Mouse (Mus musculus) midbrain, embryonic 10.5 days (tissue): ENCODE measurements around the gene Prpf6. TPM values are rescaled to one million over a fixed set of nuclear protein-coding genes. Genes with fewer than 3 reads are reported as not detected.

Experiments used
- DNase-seq: peaks from one replicate; pipeline ENCODE4 v3.0.0-alpha.2; 2017; ENCODE audit warnings: low spot score
- H3K27ac ChIP-seq: fragments of 300-500 bp; sonication (generic); replicated peaks from 2 replicates; pipeline ENCODE4 v1.5.1; 2016; ENCODE audit warnings: mild to moderate bottlenecking
- H3K27me3 ChIP-seq: fragments of 300-500 bp; sonication (generic); 2 replicates; pipeline ENCODE4 v1.6.1; 2016; ENCODE audit warnings: low read depth, mild to moderate bottlenecking; ENCODE audit not compliant: poor library complexity, severe bottlenecking
- H3K36me3 ChIP-seq: fragments of 300-500 bp; sonication (generic); 2 replicates; pipeline ENCODE4 v1.6.1; 2016; ENCODE audit warnings: mild to moderate bottlenecking, moderate library complexity
- H3K4me1 ChIP-seq: fragments of 300-500 bp; sonication (generic); 2 replicates; pipeline ENCODE4 v1.6.1; 2016
- H3K4me3 ChIP-seq: fragments of 300-500 bp; sonication (generic); 2 replicates; pipeline ENCODE4 v1.5.1; 2016; ENCODE audit warnings: mild to moderate bottlenecking, moderate library complexity
- H3K9me3 ChIP-seq: fragments of 300-500 bp; sonication (generic); replicated peaks from 2 replicates; pipeline ENCODE4 v1.6.1; 2016; ENCODE audit warnings: mild to moderate bottlenecking
- WGBS: fragments of 180-500 bp; shearing (Covaris S2); methylation state at CpG from one replicate; pipeline ENCODE4 v1.1.7; 2016; 5-methylcytosine and 5-hydroxymethylcytosine counted together
- polyA plus RNA-seq: library from polyadenylated mRNA; unstranded; fragments of >200 nt; fragmentation: Nextera tagmentation; extraction: Ambion mirVana; gene quantifications from 2 replicates; pipeline ENCODE4 v1.2.1, GENCODE M21; 2016

Gene Prpf6
- polyA plus RNA-seq, 1 experiment from 2014 or later = 82.0 TPM

DNA sequence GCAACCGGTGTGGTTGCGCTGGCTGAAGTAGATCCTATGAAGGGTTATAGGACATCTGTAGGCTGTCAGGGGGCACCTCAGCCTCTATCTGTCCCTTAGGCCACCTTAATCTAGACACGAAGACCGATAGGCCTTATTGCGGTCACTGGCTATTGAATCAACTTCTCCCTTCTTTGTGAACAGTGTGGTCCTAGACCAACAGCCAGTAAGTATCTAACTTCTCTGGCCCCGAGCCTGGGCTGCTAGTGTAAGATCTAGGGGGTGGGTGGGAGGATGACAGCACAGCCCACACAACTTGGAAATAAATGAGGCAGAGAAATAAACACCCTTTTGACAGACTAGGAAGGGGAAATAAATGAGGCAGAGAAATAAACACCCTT lies 1.4 kb downstream of the Prpf6 start:
- no peaks in the 10 kb centered on the region for H3K9me3 ChIP-seq
- H3K27ac ChIP-seq = peak overlapping the region; percentile 94
- 13% methylated on average over 6 of the region's 6 CpGs for WGBS
- H3K27me3 ChIP-seq = no peaks in the 10 kb centered on the region
- peaks cover 45% of the 10 kb centered on the region for H3K36me3 ChIP-seq
- H3K4me1 ChIP-seq = peaks cover 40% of the 10 kb centered on the region
- H3K4me3 ChIP-seq = peak overlapping the region; percentile 97
- no peak for DNase-seq

DNA sequence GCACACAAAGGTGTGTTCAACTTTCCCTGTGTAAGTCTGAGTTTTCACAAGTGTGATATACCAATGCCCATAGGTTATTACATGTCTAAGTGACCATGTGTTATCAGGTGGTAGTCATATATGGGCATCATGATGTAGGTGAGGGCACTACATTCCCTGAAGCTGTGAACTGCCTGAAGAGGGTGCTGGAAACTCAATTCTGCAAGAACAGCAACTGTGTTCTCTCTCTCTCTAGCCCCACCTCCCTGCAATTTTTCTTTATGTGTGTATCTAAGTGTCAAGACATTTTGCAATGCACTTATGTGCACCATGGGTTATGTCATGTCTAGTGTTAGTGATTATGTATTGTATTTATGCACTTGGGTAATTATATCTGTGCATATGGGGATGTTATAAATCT lies 2.3 kb downstream of the Prpf6 start:
- Histone ChIP-seq H3K36me3 (peaks cover 36% of the 10 kb centered on the region), H3K27ac (no peak overlapping the region), H3K4me3 (no peak overlapping the region), H3K4me1 (peaks cover 50% of the 10 kb centered on the region), H3K27me3 (no peaks in the 10 kb centered on the region), H3K9me3 (no peaks in the 10 kb centered on the region)
- no peak for DNase-seq

DNA sequence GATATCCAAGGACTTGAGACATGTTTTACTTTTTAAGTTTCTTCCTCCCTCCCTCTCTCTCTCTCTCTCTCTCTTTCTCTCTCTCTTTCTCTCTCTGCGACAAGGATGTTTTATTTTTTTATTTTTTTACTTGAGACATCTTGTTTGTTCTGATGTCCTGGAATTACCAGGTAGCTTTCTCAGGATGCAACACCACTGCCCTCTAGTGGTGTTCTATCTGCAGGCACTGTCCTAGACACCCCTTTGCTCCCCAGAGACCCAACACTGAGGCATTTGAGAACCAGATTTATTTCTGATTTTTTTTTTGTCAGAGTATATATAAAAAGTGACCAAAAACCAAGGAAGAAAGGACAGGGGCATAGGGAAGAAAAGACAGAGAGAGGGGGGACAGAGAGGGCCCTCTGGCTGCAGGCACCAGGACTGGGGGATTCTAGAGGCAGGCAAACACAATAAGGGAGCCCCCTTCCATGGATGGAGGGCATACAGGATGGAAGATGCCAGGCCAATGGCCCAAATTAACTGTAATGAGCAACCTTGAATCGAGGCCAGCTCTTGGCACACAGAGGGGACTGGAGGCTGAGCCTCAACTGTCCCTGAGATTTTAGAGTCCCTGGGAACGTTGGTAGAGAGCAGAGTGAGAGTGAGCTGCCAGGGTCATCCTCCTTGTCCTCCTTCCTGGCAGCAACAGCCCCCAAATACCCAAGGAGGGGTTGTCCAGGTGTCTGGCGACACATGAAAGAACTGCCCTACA lies 3.5 kb downstream of the Prpf6 start:
- no peaks in the 10 kb centered on the region for H3K9me3 ChIP-seq
- peaks cover 24% of the 10 kb centered on the region for H3K36me3 ChIP-seq
- 83% methylated on average over 4 of the region's 4 CpGs for WGBS
- H3K4me3 ChIP-seq = no peak overlapping the region
- no peak for DNase-seq
- peaks cover 56% of the 10 kb centered on the region for H3K4me1 ChIP-seq
- no peak overlapping the region for H3K27ac ChIP-seq
- no peaks in the 10 kb centered on the region; the same call in 1 of the 2 replicates for H3K27me3 ChIP-seq

DNA sequence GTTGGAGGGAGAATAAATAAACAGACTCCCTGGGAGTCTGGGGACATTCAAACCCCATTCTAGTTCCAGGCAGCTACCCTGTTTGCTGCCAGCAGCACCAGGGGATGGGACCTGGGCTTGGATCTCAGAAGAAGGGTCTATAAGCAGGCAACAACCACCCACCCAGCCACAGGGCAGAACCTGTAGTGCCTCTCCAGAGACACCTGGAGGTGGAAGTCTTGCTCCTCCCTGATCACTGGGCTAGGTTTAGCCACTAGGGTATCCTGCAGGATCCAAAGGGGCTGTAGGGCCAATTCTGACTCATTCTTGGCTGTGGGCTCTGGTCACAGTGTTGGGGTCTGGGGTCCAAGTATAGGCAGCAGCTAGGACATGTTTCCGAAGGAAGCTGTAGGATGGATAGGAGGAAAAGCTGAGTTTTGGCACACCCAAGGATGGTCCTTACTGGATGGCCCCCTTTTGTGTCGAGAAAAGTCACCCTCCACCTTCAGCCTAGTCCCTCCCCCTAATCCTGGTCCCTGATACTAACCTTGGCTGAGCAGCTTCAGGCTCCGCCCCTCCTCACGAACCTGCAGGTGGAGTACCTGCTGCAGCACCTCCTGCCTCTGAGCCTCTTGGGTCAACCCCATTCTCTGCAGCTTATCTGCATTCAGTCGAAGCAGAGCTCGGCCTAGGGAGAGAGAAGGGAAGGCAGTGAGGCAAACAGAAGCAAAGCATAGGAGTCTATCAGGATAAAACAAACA lies 4.7 kb downstream of the Prpf6 start:
- WGBS = 54% methylated on average over 6 of the region's 6 CpGs

DNA sequence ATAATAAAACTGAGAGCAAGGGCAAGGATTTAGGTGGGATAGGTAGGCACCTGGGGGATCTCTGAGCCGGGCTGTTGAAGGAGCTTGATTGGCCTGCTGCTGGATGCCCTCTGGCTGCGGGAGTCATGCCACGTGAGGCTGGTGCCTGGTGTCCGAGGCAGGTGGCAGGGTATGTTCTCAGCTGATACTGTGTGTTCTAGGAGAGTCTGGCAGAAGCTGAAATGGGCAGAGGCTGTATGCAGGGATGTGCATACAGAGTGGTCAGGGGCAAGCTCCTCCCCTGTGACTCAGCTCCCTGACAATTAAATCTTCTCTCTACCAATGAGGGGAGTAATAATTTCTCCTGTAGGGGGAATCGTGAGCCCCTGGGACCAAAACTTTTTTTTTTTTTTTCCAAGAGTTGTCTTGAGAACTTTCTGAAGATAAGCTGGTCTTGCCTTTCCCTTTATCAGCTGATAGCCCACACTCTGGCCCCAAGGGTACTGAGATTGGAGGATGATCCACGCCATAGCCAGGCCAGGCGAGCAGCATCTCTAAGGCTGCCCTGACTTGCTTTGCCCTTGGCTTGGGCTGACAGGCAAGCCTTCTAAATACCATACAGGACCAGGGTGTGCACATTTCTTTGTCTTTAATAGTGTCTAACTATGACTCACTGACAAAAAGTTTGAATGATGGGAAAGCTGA lies 5.9 kb downstream of the Prpf6 start:
- DNase-seq = no peak
- peaks cover 53% of the 10 kb centered on the region for H3K4me1 ChIP-seq
- no peak overlapping the region for H3K27ac ChIP-seq
- no peaks in the 10 kb centered on the region; the same call in 1 of the 2 replicates for H3K27me3 ChIP-seq
- H3K36me3 ChIP-seq = peaks cover 15% of the 10 kb centered on the region
- WGBS = 75% methylated on average over 7 of the region's 7 CpGs
- H3K4me3 ChIP-seq = peak overlapping the region; percentile 72; the same call in 1 of the 2 replicates
- no peaks in the 10 kb centered on the region for H3K9me3 ChIP-seq

More for the DNA sequence above, 4.7 kb downstream of the Prpf6 start:
- Histone ChIP-seq H3K27me3 (no peaks in the 10 kb centered on the region; the same call in 1 of the 2 replicates), H3K36me3 (peaks cover 15% of the 10 kb centered on the region), H3K9me3 (no peaks in the 10 kb centered on the region), H3K4me1 (peaks cover 54% of the 10 kb centered on the region), H3K27ac (no peak overlapping the region), H3K4me3 (no peak overlapping the region)
- DNase-seq = no peak

DNA sequence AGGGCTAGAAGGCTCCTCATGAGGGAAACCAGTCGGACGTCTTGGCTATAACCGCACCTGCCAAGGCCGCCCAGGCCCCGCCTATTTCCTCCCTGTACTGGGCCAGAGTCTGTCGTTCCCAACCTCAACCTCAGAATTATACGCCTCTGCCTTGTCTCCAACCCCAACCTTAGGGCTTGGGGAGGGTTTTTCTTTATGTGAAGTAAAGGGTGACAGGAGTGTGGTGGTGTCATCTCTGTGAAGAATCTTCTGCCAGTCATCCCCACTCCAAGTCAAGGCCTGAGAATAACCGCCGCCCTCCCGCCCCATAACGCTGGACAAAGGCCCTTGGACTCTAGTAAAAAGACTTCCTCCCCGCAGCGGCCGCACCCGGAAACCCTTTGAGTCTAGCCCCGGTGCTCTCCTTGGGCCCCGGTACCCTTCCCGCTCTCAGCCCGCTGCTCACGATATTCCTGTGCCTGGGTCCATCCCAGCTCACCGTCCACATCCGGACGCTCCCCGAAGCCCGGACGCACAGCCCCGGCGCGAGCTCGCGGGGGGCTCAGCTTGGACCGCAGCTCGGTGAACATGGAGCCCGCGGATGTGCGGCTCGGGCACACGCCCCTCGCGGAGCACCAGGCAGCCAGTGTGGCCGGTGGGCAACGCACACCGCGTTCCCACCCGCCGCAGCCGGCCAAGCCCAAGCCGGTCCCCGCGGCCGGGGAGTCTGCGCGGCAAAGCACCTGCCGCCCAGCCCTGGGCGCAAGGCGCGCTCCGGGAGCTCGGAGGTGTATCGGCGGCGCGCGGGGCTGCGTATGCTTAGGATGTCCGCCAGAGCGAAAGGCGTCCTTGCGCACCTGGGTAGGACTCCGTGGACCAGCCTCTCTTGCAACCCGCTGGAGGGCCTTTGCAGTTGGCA lies 7.0 kb downstream of the Prpf6 start, which contains the start of gene Samd10:
TSS of gene Samd10 (minus strand) at position 759 of the 898 bp plus-strand sequence.
- H3K27ac ChIP-seq = peak within 1 kb of the TSS; percentile 90
- 2% methylated on average over 71 of the region's 71 CpGs for WGBS
- peak; percentile 70 for DNase-seq
- peaks cover 15% of the 10 kb centered on the region for H3K36me3 ChIP-seq
- H3K4me1 ChIP-seq = peaks cover 48% of the 10 kb centered on the region
- H3K27me3 ChIP-seq = no peaks in the 10 kb centered on the region; the same call in 1 of the 2 replicates
- no peaks in the 10 kb centered on the region for H3K9me3 ChIP-seq
- peak within 1 kb of the TSS; percentile 94 for H3K4me3 ChIP-seq

DNA sequence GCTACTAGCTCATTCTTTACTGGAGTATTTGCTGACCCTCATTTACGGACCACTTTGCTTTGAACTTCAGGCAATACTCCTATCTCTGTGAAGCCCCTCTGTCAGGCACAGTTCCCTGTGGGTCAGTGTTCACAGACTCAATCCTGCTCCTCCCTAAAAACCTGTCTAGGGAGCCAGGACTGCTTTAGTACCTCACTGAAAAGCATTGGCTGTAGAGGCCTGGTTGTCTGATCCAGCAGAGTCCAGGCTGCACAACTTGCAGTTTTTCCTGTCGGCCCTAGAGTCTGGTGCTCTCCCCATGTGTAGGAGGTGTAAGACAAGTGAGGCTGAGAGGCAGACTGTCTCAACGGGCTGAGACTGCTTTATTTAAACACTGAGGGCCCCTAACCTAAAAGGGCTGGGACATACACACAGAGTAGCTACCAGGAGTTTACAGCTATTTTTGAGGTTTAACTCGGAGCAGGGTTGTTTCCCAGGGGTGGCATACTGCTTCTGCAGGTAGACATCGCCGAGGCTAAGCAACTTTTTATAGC lies 8.6 kb downstream of the Prpf6 start:
- 67% methylated on average over 6 of the region's 6 CpGs for WGBS

DNA sequence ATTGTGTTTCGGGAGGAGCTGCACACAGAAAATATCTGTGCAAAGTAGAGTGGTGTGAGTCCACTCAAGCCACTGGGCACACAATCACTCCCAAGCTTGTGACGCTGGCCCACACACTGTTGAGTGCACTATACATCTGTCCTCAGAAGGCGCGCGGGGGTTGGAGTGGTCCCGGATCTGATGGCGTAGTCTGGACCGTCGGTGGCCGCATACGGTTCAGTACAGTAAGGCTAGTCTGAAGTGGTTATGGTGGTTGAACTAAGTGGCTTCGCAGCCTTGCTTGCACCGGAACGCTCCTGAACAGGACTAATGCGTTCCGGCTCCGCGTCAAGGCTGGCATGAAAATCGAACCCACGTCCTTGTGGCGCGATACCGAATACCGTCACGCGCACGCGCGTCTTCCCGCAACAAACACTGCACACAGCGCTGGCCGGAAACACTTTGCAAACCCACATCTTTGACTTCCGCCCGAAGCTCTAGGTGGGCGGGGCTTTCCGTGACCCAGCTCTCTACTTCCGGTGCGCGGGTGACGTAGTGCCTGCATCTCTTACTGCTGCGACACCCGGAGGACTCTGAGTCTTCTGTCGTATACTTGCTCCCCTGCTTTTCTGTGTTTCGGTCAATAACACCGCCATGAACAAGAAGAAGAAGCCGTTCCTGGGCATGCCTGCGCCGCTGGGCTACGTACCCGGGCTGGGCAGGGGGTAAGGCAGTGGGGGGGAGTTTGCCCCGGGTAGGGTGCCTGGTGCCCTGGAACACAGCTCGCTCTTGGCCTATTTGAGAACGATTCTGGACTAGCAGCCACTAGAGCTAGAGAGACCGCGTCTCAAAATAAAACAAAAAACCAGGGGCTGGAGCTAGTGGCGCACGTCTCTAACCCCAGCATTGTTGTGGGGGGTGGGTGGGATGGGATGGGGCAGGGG lies 9.4 kb downstream of the Prpf6 start:
- Histone ChIP-seq H3K4me3 (peak overlapping the region; percentile 94), H3K9me3 (no peaks in the 10 kb centered on the region), H3K36me3 (peaks cover 15% of the 10 kb centered on the region), H3K27ac (peak overlapping the region; percentile 92), H3K4me1 (peaks cover 48% of the 10 kb centered on the region), H3K27me3 (no peaks in the 10 kb centered on the region; the same call in 1 of the 2 replicates)
- DNase-seq = peak; percentile 96
- WGBS = 1% methylated on average over 57 of the region's 57 CpGs

More for the DNA sequence above, 8.6 kb downstream of the Prpf6 start:
- peak overlapping the region; percentile 92 for H3K27ac ChIP-seq
- H3K4me1 ChIP-seq = peaks cover 48% of the 10 kb centered on the region
- DNase-seq = no peak
- H3K27me3 ChIP-seq = no peaks in the 10 kb centered on the region; the same call in 1 of the 2 replicates
- H3K4me3 ChIP-seq = peak overlapping the region; percentile 94
- H3K9me3 ChIP-seq = no peaks in the 10 kb centered on the region
- peaks cover 15% of the 10 kb centered on the region for H3K36me3 ChIP-seq

DNA sequence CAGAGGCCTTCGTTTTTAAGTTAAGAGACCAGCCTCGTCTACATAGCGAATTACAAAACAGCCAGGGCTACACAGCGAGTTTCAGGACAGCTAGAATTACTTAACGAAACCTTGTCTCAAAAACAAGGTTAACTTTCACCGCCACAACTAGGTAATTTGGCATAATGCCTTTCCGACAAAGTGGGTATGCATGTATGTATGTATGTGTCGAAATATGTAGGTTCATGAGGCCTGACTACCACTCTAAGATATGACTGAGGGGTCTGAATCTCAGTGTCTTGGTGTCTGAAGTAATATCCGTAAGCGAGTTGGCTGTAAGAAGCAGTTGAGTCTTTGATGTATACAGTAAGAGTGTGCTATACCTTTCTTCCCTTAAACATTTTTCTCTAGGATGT lies 10.1 kb downstream of the Prpf6 start:
- no peak for DNase-seq
- Histone ChIP-seq H3K27me3 (no peaks in the 10 kb centered on the region; the same call in 1 of the 2 replicates), H3K9me3 (no peaks in the 10 kb centered on the region), H3K27ac (peak overlapping the region; percentile 92), H3K4me1 (peaks cover 48% of the 10 kb centered on the region), H3K4me3 (peak overlapping the region; percentile 94), H3K36me3 (peaks cover 9% of the 10 kb centered on the region)
- 30% methylated on average over 10 of the region's 10 CpGs for WGBS

DNA sequence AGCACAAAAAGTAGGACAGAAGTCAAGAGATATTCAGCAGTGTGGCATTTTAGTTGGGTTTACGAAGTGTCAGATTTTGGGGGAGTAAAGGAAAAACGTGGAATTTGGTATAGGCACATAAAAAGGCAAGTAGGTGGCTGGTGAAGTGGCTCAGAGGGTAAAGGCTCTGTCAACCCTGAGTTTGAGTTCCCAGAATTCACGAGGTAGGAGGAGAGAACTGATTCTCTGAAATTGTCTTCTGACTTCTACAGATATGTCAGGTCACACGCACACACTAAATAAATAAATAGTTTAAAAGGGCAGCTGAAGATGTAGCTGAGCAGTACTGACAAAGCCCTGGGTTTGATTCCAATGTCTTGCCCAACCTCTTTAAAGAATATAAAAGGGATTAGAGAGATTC lies 10.7 kb downstream of the Prpf6 start:
- no peak for DNase-seq
- Histone ChIP-seq H3K4me3 (peak overlapping the region; percentile 94), H3K36me3 (peaks cover 8% of the 10 kb centered on the region), H3K4me1 (peaks cover 44% of the 10 kb centered on the region), H3K9me3 (no peaks in the 10 kb centered on the region), H3K27me3 (no peaks in the 10 kb centered on the region; the same call in 1 of the 2 replicates), H3K27ac (no peak overlapping the region)
- WGBS = 75% methylated on average over 4 of the region's 4 CpGs
